14 mouse cellular contexts compared by ENCODE assay signal in the genomic region with DNA sequence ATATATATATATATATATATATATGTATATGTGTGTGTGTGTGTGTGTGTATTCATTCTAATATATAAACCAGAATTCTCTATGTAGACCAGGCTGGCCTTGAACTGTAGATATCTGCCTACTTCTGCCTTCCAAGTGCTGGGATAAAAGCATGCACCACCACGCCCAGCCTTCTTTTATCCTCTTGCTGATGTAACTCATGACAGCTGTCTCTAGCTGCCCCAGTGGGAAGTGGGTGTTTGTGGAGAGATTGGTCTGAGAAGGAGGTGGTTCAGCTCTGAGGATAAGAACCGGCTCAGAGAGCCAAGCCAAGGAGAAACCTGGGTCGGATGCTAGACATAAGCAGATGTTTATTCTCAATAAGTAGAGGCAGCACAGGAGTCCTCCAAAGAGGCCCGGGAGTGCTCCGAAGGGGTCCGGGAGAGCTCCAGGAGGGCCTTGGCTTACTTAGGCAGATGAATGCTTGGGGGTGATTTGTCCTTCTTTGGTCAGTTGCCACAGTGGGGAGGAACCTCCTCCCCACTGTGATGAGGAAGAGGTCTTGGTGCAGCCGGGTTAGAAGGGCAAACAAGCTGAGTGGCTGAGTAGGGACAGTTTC. TPM values are rescaled to one million over a fixed set of nuclear protein-coding genes. Genes with fewer than 3 reads are reported as not detected.
DNase-seq lines count a peak whose midpoint lies in the region; ATAC-seq lines count a peak whose summit lies in the region.
"Had no signal": no experiment of that assay in that cellular context is flagged by ENCODE, and none has a peak within 500 bp of the region (broad histone marks: within the 10 kb centered on the region; RNA-seq: fewer than 3 reads in every experiment).

No protein-coding gene starts in this region.

- no peaks in the 10 kb centered on the region for H3K36me3 ChIP-seq in heart, embryonic 10.5 days
- no peaks in the 10 kb centered on the region for H3K36me3 ChIP-seq in lung, embryonic 15.5 days
- H3K36me3 ChIP-seq in heart, embryonic 16.5 days (ENCODE audit: control insufficient read depth, insufficient read depth): no peaks in the 10 kb centered on the region

- H3K4me2 ChIP-seq in lung, embryonic 15.5 days: peak overlapping the region; percentile 54; the same call in 1 of the 2 replicates
- peak overlapping the region; percentile 58 for H3K4me2 ChIP-seq in heart, embryonic 16.5 days (ENCODE audit: low read depth, low read length)

- H3K27me3 ChIP-seq in heart, embryonic 10.5 days (ENCODE audit: insufficient read depth, poor library complexity, severe bottlenecking): peaks cover under 1% of the 10 kb centered on the region; the same call in 1 of the 2 replicates
- H3K27me3 ChIP-seq in lung, embryonic 15.5 days: no peaks in the 10 kb centered on the region
- 0 out of 2 replicates have a peak, but pooled peaks cover 3% of the 10 kb centered on the region for H3K27me3 ChIP-seq in heart, embryonic 16.5 days (ENCODE audit: control insufficient read depth, insufficient read depth, low read length)

- no peak for ATAC-seq in lung, embryonic 15.5 days (ENCODE audit: borderline replicate concordance, extremely low read depth, low FRiP score, low TSS enrichment)
- no peak for ATAC-seq in heart, embryonic 16.5 days (replicated peaks; ENCODE audit: extremely low read depth, insufficient read depth, low FRiP score)

- no peak overlapping the region for H3K9ac ChIP-seq in lung, embryonic 15.5 days
- H3K9ac ChIP-seq in heart, embryonic 16.5 days (ENCODE audit: low read length): no peak overlapping the region

- H3K9me3 ChIP-seq in heart, embryonic 10.5 days: no peaks in the 10 kb centered on the region
- H3K9me3 ChIP-seq in lung, embryonic 15.5 days: no peaks in the 10 kb centered on the region
- no peaks in the 10 kb centered on the region for H3K9me3 ChIP-seq in heart, embryonic 16.5 days (replicated peaks; ENCODE audit: control insufficient read depth, low read length)

- 45% methylated on average over 7 of the region's 7 CpGs for WGBS in heart, embryonic 10.5 days
- WGBS in lung, embryonic 15.5 days: 45% methylated on average over 7 of the region's 7 CpGs
- 45% methylated on average over 7 of the region's 7 CpGs for WGBS in heart, embryonic 16.5 days

- peak overlapping the region; percentile 46; the same call in 1 of the 2 replicates for H3K4me3 ChIP-seq in heart, embryonic 10.5 days
- no peak overlapping the region for H3K4me3 ChIP-seq in lung, embryonic 15.5 days
- no peak overlapping the region for H3K4me3 ChIP-seq in heart, embryonic 16.5 days (ENCODE audit: low read length)
- H3K4me3 ChIP-seq: left cerebral cortex, adult 2 months had no signal

- H3K27ac ChIP-seq in heart, embryonic 10.5 days: no peak overlapping the region
- no peak overlapping the region for H3K27ac ChIP-seq in lung, embryonic 15.5 days
- no peak overlapping the region for H3K27ac ChIP-seq in heart, embryonic 16.5 days (ENCODE audit: low read length)
- H3K27ac ChIP-seq: left cerebral cortex, adult 2 months had no signal

- no peak for DNase-seq in heart, embryonic 10.5 days (ENCODE audit: low spot score)
- no peak for DNase-seq in heart, adult 8-10 months (ENCODE audit: low spot score)
- DNase-seq in lung, adult 18-20 months: no peak
- peak; percentile 34 for DNase-seq in retina, postnatal 1 day
- no peak for DNase-seq in left cerebral cortex, adult 8-10 months (ENCODE audit: low spot score in 2 of 2)
- no peak for DNase-seq in embryo, embryonic 10.5 days (ENCODE audit: low spot score)

- peaks cover 15% of the 10 kb centered on the region for H3K4me1 ChIP-seq in heart, embryonic 10.5 days
- H3K4me1 ChIP-seq in lung, embryonic 15.5 days: peaks cover 7% of the 10 kb centered on the region
- H3K4me1 ChIP-seq in heart, embryonic 16.5 days (ENCODE audit: control insufficient read depth, insufficient read depth, low read length): peaks cover 4% of the 10 kb centered on the region; the same call in 1 of the 2 replicates

RNA-seq across cellular contexts. Expression of a gene that starts 10.2 kb away (rescaled TPM):
- not detected in 2 replicates for polyA plus RNA-seq in heart, embryonic 10.5 days (2016; fragmentation: Nextera tagmentation; extraction: Ambion mirVana)
- not detected for total RNA-seq in heart, adult 8-10 months (2022)
- polyA plus RNA-seq in lung, embryonic 15.5 days (2015; fragmentation: Nextera tagmentation; extraction: Ambion mirVana): not detected in 2 replicates
- polyA plus RNA-seq in heart, embryonic 16.5 days (2015; fragmentation: Nextera tagmentation; extraction: Ambion mirVana): not detected in 2 replicates
- total RNA-seq in left cerebral cortex, adult 8-10 months (2022): not detected
- total RNA-seq: CH12.LX; gastrocnemius, adult 18-20 months; left cerebral cortex, adult 2 months had no signal
- polyA plus RNA-seq: embryonic facial prominence, embryonic 11.5 days; neural tube, embryonic 11.5 days had no signal

RNA-seq across cellular contexts. Expression of a gene that starts 10.9 kb away (rescaled TPM):
- polyA plus RNA-seq in heart, embryonic 10.5 days (2016; fragmentation: Nextera tagmentation; extraction: Ambion mirVana): 3.4 and 5.1 TPM in 2 replicates
- 1 to 10 TPM; 1.3 to 3.0 (median 2.0) TPM for total RNA-seq in heart, adult 8-10 months (2022)
- 6.1 and 6.3 TPM in 2 replicates for polyA plus RNA-seq in lung, embryonic 15.5 days (2015; fragmentation: Nextera tagmentation; extraction: Ambion mirVana)
- 1.4 and 1.7 TPM in 2 replicates for polyA plus RNA-seq in heart, embryonic 16.5 days (2015; fragmentation: Nextera tagmentation; extraction: Ambion mirVana)
- total RNA-seq in left cerebral cortex, adult 8-10 months (2022): 100 to 1,000 TPM; 159 to 179 (median 172) TPM

RNA-seq across cellular contexts. Expression of a gene that starts 23.7 kb away (rescaled TPM):
- not detected in 2 replicates for polyA plus RNA-seq in heart, embryonic 10.5 days (2016; fragmentation: Nextera tagmentation; extraction: Ambion mirVana)
- not detected for total RNA-seq in heart, adult 8-10 months (2022)
- not detected in 2 replicates for polyA plus RNA-seq in lung, embryonic 15.5 days (2015; fragmentation: Nextera tagmentation; extraction: Ambion mirVana)
- not detected in 2 replicates for polyA plus RNA-seq in heart, embryonic 16.5 days (2015; fragmentation: Nextera tagmentation; extraction: Ambion mirVana)
- total RNA-seq in left cerebral cortex, adult 8-10 months (2022): not detected
- total RNA-seq: CH12.LX; gastrocnemius, adult 18-20 months; left cerebral cortex, adult 2 months had no signal
- polyA plus RNA-seq: embryonic facial prominence, embryonic 11.5 days; neural tube, embryonic 11.5 days; thymus, adult 2 months had no signal

RNA-seq across cellular contexts. Expression of a gene that starts 29.6 kb away (rescaled TPM):
- 3.8 and 5.5 TPM in 2 replicates for polyA plus RNA-seq in heart, embryonic 10.5 days (2016; fragmentation: Nextera tagmentation; extraction: Ambion mirVana)
- total RNA-seq in heart, adult 8-10 months (2022): 1 to 10 TPM; 2.4 to 4.5 (median 4.1) TPM
- polyA plus RNA-seq in lung, embryonic 15.5 days (2015; fragmentation: Nextera tagmentation; extraction: Ambion mirVana): 7.1 and 9.7 TPM in 2 replicates
- polyA plus RNA-seq in heart, embryonic 16.5 days (2015; fragmentation: Nextera tagmentation; extraction: Ambion mirVana): 5.2 and 5.6 TPM in 2 replicates
- total RNA-seq in left cerebral cortex, adult 8-10 months (2022): 1 to 10 TPM; 4.4 to 6.6 (median 6.3) TPM
